Mouse (Mus musculus) neutrophil, adult 83 days (primary cell): ENCODE data around the gene Foxi1. TPM values are rescaled to one million over a fixed set of nuclear protein-coding genes. Genes with fewer than 3 reads are reported as not detected.

Experiments used
- total RNA-seq, 2 experiments: library from RNA; stranded (reverse); gene quantifications; one replicate each; pipeline ENCODE4 v1.2.4; 2023

The Foxi1 gene
- total RNA-seq: under 1 TPM in 1 of 2 experiments, not detected in 1; 0.22 TPM

GRCm38 (mm10) chr11:34207989-34208388 lies at the start of gene Foxi1:
Foxi1 (minus strand) TSS chr11:34208089.

Other genes with a start within 250 kb of the Foxi1 start
- gene Kcnmb1, start 245.1 kb downstream of the Foxi1 start, total RNA-seq: not detected
- not detected for gene Kcnip1, start 214.9 kb downstream of the Foxi1 start, total RNA-seq
- 100 to 1,000 TPM; 156 to 184 TPM for gene Lcp2, start 161.2 kb downstream of the Foxi1 start, total RNA-seq
- gene 4930469K13Rik, start 109.5 kb downstream of the Foxi1 start, total RNA-seq: not detected
- gene Fam196b, start 106.7 kb upstream of the Foxi1 start, total RNA-seq: not detected